Mouse (Mus musculus): ENCODE results near the gene Hivep1. TPM values are rescaled to one million over a fixed set of nuclear protein-coding genes. Genes with fewer than 3 reads are reported as not detected.

Gene Hivep1
- total and polyA plus RNA-seq, 2 experiments from 2014 or later, result 16.6 to 26.7 TPM

GRCm38 (mm10) chr13:42048991-42049773 is 2.6 kb upstream of the Hivep1 start:
- H3K4me1 ChIP-seq (ENCODE audit: insufficient read depth), result 0 out of 2 replicates have a peak, but pooled peaks cover 7% of the 10 kb centered on the region
- 0 out of 2 replicates have a peak overlapping the region, but pooled peaks have one; percentile 23 for H3K27ac ChIP-seq (ENCODE audit: low read depth, low read length)
- no peaks in the 10 kb centered on the region for H3K9me3 ChIP-seq (ENCODE audit: low read length)
- DNase-seq (peak; percentile 35), ATAC-seq (no peak)
- no peaks in the 10 kb centered on the region for H3K27me3 ChIP-seq (ENCODE audit: insufficient read depth, low read length)
- peak overlapping the region; percentile 58 for H3K9ac ChIP-seq
- TF ChIP-seq CTCF (IDR thresholded peaks at IDR 0.05; ENCODE audit: low read depth), result no peak
- peak overlapping the region; percentile 82 for H3K4me2 ChIP-seq (ENCODE audit: low read depth)
- no peaks in the 10 kb centered on the region for H3K36me3 ChIP-seq (ENCODE audit: insufficient read depth)
- H3K4me3 ChIP-seq (ENCODE audit: low read depth, low read length), result peak overlapping the region; percentile 42
- under 1% methylated on average over 48 of the region's 48 CpGs for WGBS

GRCm38 (mm10) chr13:42049774-42050125 is 2.1 kb upstream of the Hivep1 start:
- WGBS, result 1% methylated on average over 8 of the region's 8 CpGs
- no peaks in the 10 kb centered on the region for H3K27me3 ChIP-seq (ENCODE audit: insufficient read depth, low read length)
- no peaks in the 10 kb centered on the region for H3K36me3 ChIP-seq (ENCODE audit: insufficient read depth)
- ATAC-seq (no peak), DNase-seq (no peak)
- 0 out of 2 replicates have a peak, but pooled peaks cover 9% of the 10 kb centered on the region for H3K4me1 ChIP-seq (ENCODE audit: insufficient read depth)
- peak overlapping the region; percentile 82 for H3K4me2 ChIP-seq (ENCODE audit: low read depth)
- TF ChIP-seq CTCF (IDR thresholded peaks at IDR 0.05; ENCODE audit: low read depth), result no peak
- H3K27ac ChIP-seq (ENCODE audit: low read depth, low read length), result 0 out of 2 replicates have a peak overlapping the region, but pooled peaks have one; percentile 23
- no peaks in the 10 kb centered on the region for H3K9me3 ChIP-seq (ENCODE audit: low read length)
- H3K9ac ChIP-seq, result peak overlapping the region; percentile 58
- peak overlapping the region; percentile 42 for H3K4me3 ChIP-seq (ENCODE audit: low read depth, low read length)

GRCm38 (mm10) chr13:42050160-42050559 is 1.7 kb upstream of the Hivep1 start:
- TF ChIP-seq CTCF (IDR thresholded peaks at IDR 0.05; ENCODE audit: low read depth), result no peak
- H3K9me3 ChIP-seq (ENCODE audit: low read length), result no peaks in the 10 kb centered on the region
- ATAC-seq, result no peak
- 10% methylated on average over 3 of the region's 3 CpGs for WGBS
- H3K9ac ChIP-seq, result no peak overlapping the region
- H3K27me3 ChIP-seq (ENCODE audit: insufficient read depth, low read length), result no peaks in the 10 kb centered on the region
- no peak for DNase-seq
- H3K36me3 ChIP-seq (ENCODE audit: insufficient read depth), result no peaks in the 10 kb centered on the region
- H3K27ac ChIP-seq (ENCODE audit: low read depth, low read length), result no peak overlapping the region
- H3K4me2 ChIP-seq (ENCODE audit: low read depth), result peak overlapping the region; percentile 82
- H3K4me3 ChIP-seq (ENCODE audit: low read depth, low read length), result peak overlapping the region; percentile 42
- 0 out of 2 replicates have a peak, but pooled peaks cover 9% of the 10 kb centered on the region for H3K4me1 ChIP-seq (ENCODE audit: insufficient read depth)

- no peak for DNase-seq
- Histone ChIP-seq H3K36me3 (ENCODE audit: insufficient read depth) (no peaks in the 10 kb centered on the region), H3K27ac (ENCODE audit: low read depth, low read length) (peak overlapping the region; percentile 93), H3K4me1 (ENCODE audit: insufficient read depth) (0 out of 2 replicates have a peak, but pooled peaks cover 9% of the 10 kb centered on the region), H3K4me3 (ENCODE audit: low read depth, low read length) (peak overlapping the region; percentile 90), H3K9me3 (ENCODE audit: low read length) (no peaks in the 10 kb centered on the region), H3K9ac (peak overlapping the region; percentile 89; the same call in 1 of the 2 replicates), H3K27me3 (ENCODE audit: insufficient read depth, low read length) (no peaks in the 10 kb centered on the region), H3K4me2 (ENCODE audit: low read depth) (peak overlapping the region; percentile 82)
- under 1% methylated on average over 10 of the region's 10 CpGs for WGBS
- no peak for ATAC-seq
- TF ChIP-seq CTCF (IDR thresholded peaks at IDR 0.05; ENCODE audit: low read depth), result no peak
These were observed 980 bp upstream of the Hivep1 start for GRCm38 (mm10) chr13:42050880-42051201.

GRCm38 (mm10) chr13:42051202-42051906 is 467 bp upstream of the Hivep1 start:
- no peaks in the 10 kb centered on the region for H3K27me3 ChIP-seq (ENCODE audit: insufficient read depth, low read length)
- ATAC-seq (peak; percentile 83), DNase-seq (peak; percentile 94)
- H3K27ac ChIP-seq (ENCODE audit: low read depth, low read length), result peak overlapping the region; percentile 93
- peak overlapping the region; percentile 89 for H3K9ac ChIP-seq
- H3K4me1 ChIP-seq (ENCODE audit: insufficient read depth), result 0 out of 2 replicates have a peak, but pooled peaks cover 9% of the 10 kb centered on the region
- H3K9me3 ChIP-seq (ENCODE audit: low read length), result no peaks in the 10 kb centered on the region
- TF ChIP-seq CTCF (IDR thresholded peaks at IDR 0.05; ENCODE audit: low read depth), result no peak
- H3K36me3 ChIP-seq (ENCODE audit: insufficient read depth), result 0 out of 2 replicates have a peak, but pooled peaks cover 2% of the 10 kb centered on the region
- H3K4me3 ChIP-seq (ENCODE audit: low read depth, low read length), result peak overlapping the region; percentile 90
- 2% methylated on average over 26 of the region's 51 CpGs for WGBS
- H3K4me2 ChIP-seq (ENCODE audit: low read depth), result peak overlapping the region; percentile 82

DNA sequence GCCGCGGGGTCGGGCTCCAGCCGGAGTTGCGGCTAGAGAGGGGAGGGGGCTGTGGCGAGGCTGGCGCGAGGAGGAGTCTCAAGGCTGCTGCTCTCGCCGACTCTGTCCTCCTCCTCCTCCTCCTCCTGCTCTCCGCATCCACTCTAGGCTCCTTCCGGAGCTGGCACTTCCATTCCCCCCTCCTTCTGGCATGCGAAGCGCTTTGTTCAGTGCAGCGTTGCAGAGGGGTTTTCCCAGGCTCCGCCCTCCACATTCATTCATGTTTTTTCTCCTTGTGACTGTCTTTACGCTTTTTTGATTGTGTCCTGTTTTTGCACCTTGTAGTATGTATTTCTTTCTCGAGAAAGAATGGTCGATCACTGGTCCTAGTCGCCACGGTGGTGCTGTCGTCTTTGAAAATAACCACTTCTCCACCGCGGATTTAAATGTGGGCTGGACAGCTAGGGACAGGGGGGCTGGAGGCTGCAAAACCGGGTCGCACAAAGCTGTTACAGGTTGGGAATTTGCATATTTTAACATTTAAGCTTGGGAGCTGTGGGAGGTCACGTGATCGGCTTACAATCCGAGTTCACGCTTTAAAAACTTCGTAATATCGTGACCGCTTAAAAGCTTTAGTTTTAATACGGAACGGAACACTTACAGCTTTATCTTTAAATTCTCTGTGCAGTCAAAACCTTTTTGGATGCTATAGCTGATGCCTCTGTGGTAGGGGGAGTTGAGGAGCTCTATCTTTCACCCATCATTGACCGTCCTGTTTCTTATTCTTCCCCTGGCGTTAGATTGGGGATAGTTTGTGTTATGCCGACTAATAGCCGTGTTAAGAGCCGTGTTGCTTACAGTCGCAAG is 1.1 kb downstream of the Hivep1 start:
- Histone ChIP-seq H3K4me3 (ENCODE audit: low read depth, low read length) (peak overlapping the region; percentile 90), H3K9ac (peak overlapping the region; percentile 89), H3K27me3 (ENCODE audit: insufficient read depth, low read length) (no peaks in the 10 kb centered on the region), H3K4me2 (ENCODE audit: low read depth) (peak overlapping the region; percentile 82), H3K9me3 (ENCODE audit: low read length) (no peaks in the 10 kb centered on the region), H3K4me1 (ENCODE audit: insufficient read depth) (0 out of 2 replicates have a peak, but pooled peaks cover 9% of the 10 kb centered on the region), H3K36me3 (ENCODE audit: insufficient read depth) (0 out of 2 replicates have a peak, but pooled peaks cover 8% of the 10 kb centered on the region), H3K27ac (ENCODE audit: low read depth, low read length) (peak overlapping the region; percentile 93)
- WGBS, result under 1% methylated on average over 38 of the region's 41 CpGs
- DNase-seq (peak; percentile 87), ATAC-seq (peak; percentile 83)
- TF ChIP-seq CTCF (IDR thresholded peaks at IDR 0.05; ENCODE audit: low read depth), result peak; percentile 32; the same call in 1 of the 2 replicates
